Mouse (Mus musculus) erythroblast, embryonic 14.5 days (primary cell): ENCODE measurements around the gene Flvcr1.

Source experiments
- GATA1 ChIP-seq: IDR thresholded peaks from 2 replicates; pipeline ENCODE4 v1.6.1; 2012; ENCODE audit warnings: low read length, inconsistent platforms, mixed read lengths
- TAL1 ChIP-seq: IDR thresholded peaks from 3 replicates; pipeline ENCODE4 v1.6.1; 2012; ENCODE audit warnings: low read length, inconsistent platforms, mixed read lengths

DNA sequence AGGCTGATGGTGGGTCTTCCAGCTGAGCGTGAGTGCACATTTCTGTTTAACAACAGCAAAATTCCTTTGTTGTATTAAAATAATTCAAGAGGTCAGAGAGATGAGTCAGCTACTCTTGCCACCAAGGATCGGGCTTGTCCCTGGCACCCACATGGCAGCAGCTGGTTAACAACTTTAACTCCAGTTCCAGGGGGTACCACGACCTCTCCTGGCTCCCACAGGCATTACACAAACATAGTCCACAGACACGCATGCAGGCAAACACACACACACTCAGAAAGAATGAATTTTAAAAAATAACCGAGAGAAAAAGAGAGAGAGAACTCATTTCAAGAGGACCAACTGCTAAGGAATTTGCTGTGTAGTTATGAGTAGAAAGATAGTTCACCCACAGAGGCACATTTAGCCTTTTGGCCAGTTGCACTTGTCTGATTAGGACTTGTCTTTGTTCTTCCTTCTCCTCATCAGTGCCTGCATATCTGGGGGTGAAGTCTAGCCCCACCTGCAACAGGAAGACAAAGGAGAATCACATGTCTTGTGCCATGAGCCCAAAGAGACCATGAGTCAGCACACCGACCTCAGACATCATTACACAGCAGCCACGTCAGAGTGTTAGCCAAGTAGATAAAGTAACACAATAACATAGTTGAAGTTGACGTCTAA lies 29.0 kb upstream of the Flvcr1 start:
- TF ChIP-seq GATA1, result no peak
- TF ChIP-seq TAL1, result no peak
